Mouse (Mus musculus) intestine, embryonic 15.5 days (tissue): ENCODE measurements around the gene Fam110a. TPM values are rescaled to one million over a fixed set of nuclear protein-coding genes. Genes with fewer than 3 reads are reported as not detected.
A peak's percentile ranks its signal among the peaks of the same experiment; 100 is the strongest.

Experiments used
- ATAC-seq: fragments of 200-750 bp; cut with Nextera tagmentation; 2 replicates; pipeline ENCODE4 v1.8.0; 2017; ENCODE audit warnings: moderate TSS enrichment, moderate library complexity
- H3K27ac ChIP-seq: fragments of 300-500 bp; sonication (generic); 2 replicates; pipeline ENCODE4 v1.5.1; 2015; ENCODE audit warnings: mild to moderate bottlenecking, inconsistent platforms
- H3K27me3 ChIP-seq: fragments of 300-500 bp; sonication (generic); replicated peaks from 2 replicates; pipeline ENCODE4 v1.6.1; 2015; ENCODE audit warnings: inconsistent platforms
- H3K36me3 ChIP-seq: fragments of 300-500 bp; sonication (generic); 2 replicates; pipeline ENCODE4 v1.6.1; 2015; ENCODE audit warnings: inconsistent platforms
- H3K4me1 ChIP-seq: fragments of 300-500 bp; sonication (generic); replicated peaks from 2 replicates; pipeline ENCODE4 v1.6.1; 2015; ENCODE audit warnings: inconsistent platforms
- H3K4me2 ChIP-seq: fragments of 300-500 bp; sonication (generic); replicated peaks from 2 replicates; pipeline ENCODE4 v1.6.1; 2015; ENCODE audit warnings: mild to moderate bottlenecking, inconsistent platforms
- H3K4me3 ChIP-seq: fragments of 300-500 bp; sonication (generic); replicated peaks from 2 replicates; pipeline ENCODE4 v1.5.1; 2015; ENCODE audit warnings: inconsistent platforms
- H3K9ac ChIP-seq: fragments of 300-500 bp; sonication (generic); 2 replicates; pipeline ENCODE4 v1.6.1; 2015; ENCODE audit warnings: inconsistent platforms
- H3K9me3 ChIP-seq: fragments of 300-500 bp; sonication (generic); 2 replicates; pipeline ENCODE4 v1.6.1; 2016; ENCODE audit warnings: inconsistent platforms
- WGBS: fragments of 180-500 bp; shearing (Covaris S2); methylation state at CpG from one replicate; pipeline ENCODE4 v1.1.7; 2015; 5-methylcytosine and 5-hydroxymethylcytosine counted together
- microRNA counts: library from miRNA; unstranded; fragments of <30 nt; microRNA quantifications from one replicate; lab custom pipeline; 2016
- polyA plus RNA-seq: library from polyadenylated mRNA; unstranded; fragments of >200 nt; fragmentation: Nextera tagmentation; extraction: Ambion mirVana; gene quantifications from 2 replicates; pipeline ENCODE4 v1.2.1, GENCODE M21; 2015

Gene Fam110a
- polyA plus RNA-seq, 1 experiment from 2014 or later = 23.7 TPM

DNA sequence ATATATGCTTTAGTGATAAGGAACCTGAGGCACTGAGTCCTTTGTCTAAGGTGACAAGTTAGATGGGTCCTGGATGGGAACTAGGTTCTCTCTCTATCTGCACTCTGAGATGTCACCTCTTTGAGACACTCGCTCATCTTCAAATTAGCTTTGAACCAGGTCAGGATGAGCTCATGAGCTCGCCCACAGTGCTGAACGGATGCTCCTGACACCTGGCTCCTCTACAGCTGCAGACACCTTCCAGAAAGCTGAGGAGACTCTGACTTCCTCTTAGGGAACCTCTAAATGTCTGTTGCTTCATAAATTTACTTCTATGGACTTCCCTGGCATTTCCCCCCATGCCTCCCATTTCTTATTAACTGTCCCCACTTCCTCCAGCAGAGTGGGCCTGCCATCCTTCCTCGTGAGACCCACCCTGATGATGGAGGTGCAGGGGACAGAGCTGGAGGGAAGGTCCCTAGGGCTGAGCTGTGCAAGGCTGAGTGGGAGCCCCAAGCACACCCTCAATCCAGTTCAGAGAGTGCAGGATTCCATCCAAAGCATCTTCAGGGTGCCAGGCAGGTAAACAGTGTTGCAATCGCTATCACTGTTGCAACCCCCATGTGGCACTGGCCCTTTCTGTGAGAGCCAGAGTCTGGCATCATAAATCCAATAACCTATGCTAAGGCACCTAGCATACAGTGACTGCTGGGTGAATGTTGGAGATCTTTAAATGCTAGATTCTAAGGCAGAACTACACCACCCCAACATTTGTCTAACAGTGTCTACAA lies 40.2 kb downstream of the Fam110a start:
- Histone ChIP-seq H3K36me3 (no peaks in the 10 kb centered on the region), H3K27me3 (no peaks in the 10 kb centered on the region), H3K4me1 (peaks cover 13% of the 10 kb centered on the region), H3K9me3 (no peaks in the 10 kb centered on the region), H3K4me2 (no peak overlapping the region), H3K27ac (no peak overlapping the region), H3K9ac (no peak overlapping the region), H3K4me3 (no peak overlapping the region)
- 68% methylated on average over 5 of the region's 5 CpGs for WGBS
- ATAC-seq = no peak

GRCm38 (mm10) chr2:151938780-151939200 lies 41.2 kb downstream of the Fam110a start:
- Histone ChIP-seq H3K9me3 (no peaks in the 10 kb centered on the region), H3K9ac (no peak overlapping the region), H3K36me3 (no peaks in the 10 kb centered on the region), H3K4me1 (peaks cover 13% of the 10 kb centered on the region), H3K27ac (no peak overlapping the region), H3K4me3 (no peak overlapping the region), H3K27me3 (no peaks in the 10 kb centered on the region), H3K4me2 (no peak overlapping the region)
- ATAC-seq = peak; percentile 68
- WGBS = 40% methylated on average over 11 of the region's 11 CpGs

DNA sequence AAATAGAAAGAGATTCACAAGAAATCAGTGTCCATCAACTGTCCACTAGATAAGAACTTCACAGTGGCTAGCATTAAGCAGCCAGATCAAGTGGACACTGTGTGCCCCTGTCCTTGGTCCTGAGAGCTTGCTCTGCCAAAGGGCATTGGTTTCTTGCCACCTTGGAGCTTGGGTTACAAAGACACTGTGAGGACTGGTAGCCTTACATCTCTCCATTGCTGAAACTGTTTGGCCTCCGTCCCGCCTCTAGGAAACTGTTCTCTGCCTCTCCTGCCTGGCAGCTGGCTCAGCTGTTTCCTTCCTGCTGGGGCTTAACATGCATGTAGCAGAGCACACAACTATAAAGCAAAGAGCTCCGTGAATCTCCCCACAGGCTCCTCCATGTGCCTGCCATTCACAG lies 42.1 kb downstream of the Fam110a start:
- no peak overlapping the region for H3K4me3 ChIP-seq
- H3K4me2 ChIP-seq = no peak overlapping the region
- peaks cover 13% of the 10 kb centered on the region for H3K4me1 ChIP-seq
- no peak overlapping the region for H3K27ac ChIP-seq
- H3K9ac ChIP-seq = no peak overlapping the region
- no peaks in the 10 kb centered on the region for H3K36me3 ChIP-seq
- WGBS = 43% methylated on average over 3 of the region's 3 CpGs
- H3K27me3 ChIP-seq = no peaks in the 10 kb centered on the region
- no peak for ATAC-seq
- H3K9me3 ChIP-seq = no peaks in the 10 kb centered on the region

- H3K4me3 ChIP-seq = no peak overlapping the region
- no peaks in the 10 kb centered on the region for H3K4me1 ChIP-seq
- H3K9me3 ChIP-seq = no peaks in the 10 kb centered on the region
- no peak overlapping the region for H3K4me2 ChIP-seq
- ATAC-seq = peak; percentile 53; the same call in 1 of the 2 replicates
- WGBS = 35% methylated on average over 7 of the region's 7 CpGs
- no peak overlapping the region for H3K27ac ChIP-seq
- H3K27me3 ChIP-seq = 0 out of 2 replicates have a peak, but pooled peaks cover 3% of the 10 kb centered on the region
- no peak overlapping the region for H3K9ac ChIP-seq
- H3K36me3 ChIP-seq = no peaks in the 10 kb centered on the region
Observed at GRCm38 (mm10) chr2:151930389-151931074, 49.5 kb downstream of the Fam110a start.

- no peak overlapping the region for H3K27ac ChIP-seq
- H3K4me1 ChIP-seq = no peaks in the 10 kb centered on the region
- no peak for ATAC-seq
- H3K36me3 ChIP-seq = no peaks in the 10 kb centered on the region
- 0 out of 2 replicates have a peak, but pooled peaks cover 3% of the 10 kb centered on the region for H3K27me3 ChIP-seq
- no peak overlapping the region for H3K4me3 ChIP-seq
- no peaks in the 10 kb centered on the region for H3K9me3 ChIP-seq
- no peak overlapping the region for H3K9ac ChIP-seq
- H3K4me2 ChIP-seq = no peak overlapping the region
- 78% methylated on average over 11 of the region's 11 CpGs for WGBS
Observed at GRCm38 (mm10) chr2:151927103-151927502, 52.9 kb downstream of the Fam110a start.

GRCm38 (mm10) chr2:151925715-151926114 lies 54.3 kb downstream of the Fam110a start:
- peaks cover 9% of the 10 kb centered on the region; the same call in 1 of the 2 replicates for H3K4me1 ChIP-seq
- H3K4me2 ChIP-seq = no peak overlapping the region
- H3K27me3 ChIP-seq = no peaks in the 10 kb centered on the region
- H3K36me3 ChIP-seq = no peaks in the 10 kb centered on the region
- H3K9me3 ChIP-seq = no peaks in the 10 kb centered on the region
- no peak overlapping the region for H3K27ac ChIP-seq
- no peak for ATAC-seq
- no peak overlapping the region for H3K4me3 ChIP-seq
- no peak overlapping the region for H3K9ac ChIP-seq
- WGBS = 42% methylated on average over 4 of the region's 4 CpGs

DNA sequence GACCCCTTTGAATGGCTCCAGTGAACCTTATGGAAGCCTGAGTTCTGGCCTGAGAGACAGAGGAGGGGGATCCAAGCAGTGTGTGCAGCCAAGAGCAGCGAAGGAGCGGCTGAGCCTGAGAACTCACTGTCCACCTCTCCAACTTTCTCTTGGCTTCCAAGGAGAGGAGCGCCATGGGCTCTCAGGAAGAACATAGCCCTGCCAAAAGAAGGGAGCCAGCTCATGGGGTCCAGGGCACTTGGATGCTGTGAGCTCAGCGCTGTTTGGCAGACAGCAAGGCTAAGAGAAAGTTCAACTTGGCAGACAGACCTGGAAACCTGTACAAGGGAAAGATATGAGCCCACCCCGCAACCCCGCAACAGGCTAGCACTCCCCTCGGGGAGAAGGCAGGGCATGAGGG lies 55.7 kb downstream of the Fam110a start:
- Histone ChIP-seq H3K27me3 (no peaks in the 10 kb centered on the region), H3K4me3 (no peak overlapping the region), H3K4me1 (peaks cover 10% of the 10 kb centered on the region; the same call in 1 of the 2 replicates), H3K4me2 (no peak overlapping the region), H3K9me3 (no peaks in the 10 kb centered on the region), H3K9ac (no peak overlapping the region), H3K36me3 (no peaks in the 10 kb centered on the region), H3K27ac (no peak overlapping the region)
- WGBS = 86% methylated on average over 7 of the region's 7 CpGs
- ATAC-seq = no peak

GRCm38 (mm10) chr2:151921596-151921995 lies 58.4 kb downstream of the Fam110a start:
- WGBS = 44% methylated on average over 4 of the region's 4 CpGs
- H3K27ac ChIP-seq = no peak overlapping the region; the same call in 1 of the 2 replicates

DNA sequence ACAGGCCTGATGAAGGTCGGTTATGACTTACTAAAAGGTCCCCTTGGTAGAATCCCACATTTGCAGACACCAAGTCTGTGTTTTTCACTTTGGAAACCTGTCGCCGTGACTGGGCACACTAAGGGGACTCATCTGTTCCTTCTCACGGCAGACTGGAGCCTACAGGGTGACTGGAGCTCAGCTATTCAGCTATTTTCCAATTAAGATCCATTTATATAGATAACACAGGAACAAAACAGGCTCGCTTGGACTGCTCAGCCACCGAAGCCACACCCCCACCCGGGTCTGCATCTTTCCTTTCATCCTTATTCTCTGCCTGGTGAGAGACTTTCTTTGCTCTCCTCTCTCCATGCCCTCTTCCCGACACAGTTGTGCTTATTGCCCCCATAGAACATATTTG lies 59.0 kb downstream of the Fam110a start:
- Histone ChIP-seq H3K4me1 (peaks cover 19% of the 10 kb centered on the region), H3K27ac (no peak overlapping the region), H3K27me3 (no peaks in the 10 kb centered on the region), H3K4me3 (no peak overlapping the region), H3K4me2 (no peak overlapping the region), H3K9me3 (no peaks in the 10 kb centered on the region), H3K36me3 (no peaks in the 10 kb centered on the region), H3K9ac (no peak overlapping the region)
- 68% methylated on average over 8 of the region's 8 CpGs for WGBS
- ATAC-seq = no peak

More at GRCm38 (mm10) chr2:151921596-151921995, 58.4 kb downstream of the Fam110a start:
- no peaks in the 10 kb centered on the region for H3K9me3 ChIP-seq
- H3K36me3 ChIP-seq = no peaks in the 10 kb centered on the region
- no peak overlapping the region for H3K9ac ChIP-seq
- H3K4me3 ChIP-seq = no peak overlapping the region
- peak; percentile 75 for ATAC-seq
- peaks cover 15% of the 10 kb centered on the region for H3K4me1 ChIP-seq
- no peak overlapping the region for H3K4me2 ChIP-seq
- no peaks in the 10 kb centered on the region for H3K27me3 ChIP-seq

MicroRNAs encoded within 50 kb of the gene (microRNA counts, 519-probe panel; counts per million panel counts)
- 97.1 counts per million, percentile 29 among the panel's probes with 10 or more counts for microRNA mmu-miR-1953 (lab: Ali Mortazavi, UCI)

Other genes starting within 250 kb of the Fam110a start
- 39.8 and 42.2 TPM in 2 replicates for gene Psmf1, start 236.0 kb downstream of the Fam110a start, polyA plus RNA-seq
- 0.09 TPM in 1 of 2 replicates, not detected in the other for gene Rspo4, start 137.3 kb downstream of the Fam110a start, polyA plus RNA-seq
- 0.63 and 1.1 TPM in 2 replicates for gene Angpt4, start 69.0 kb downstream of the Fam110a start, polyA plus RNA-seq
- 3.9 and 5.4 TPM in 2 replicates for gene Slc52a3, start 16.3 kb upstream of the Fam110a start, polyA plus RNA-seq
- 0.04 and 0.06 TPM in 2 replicates for gene Scrt2, start 101.3 kb upstream of the Fam110a start, polyA plus RNA-seq
- gene Srxn1, start 125.3 kb upstream of the Fam110a start, polyA plus RNA-seq = 21.7 and 23.5 TPM in 2 replicates
- 10.3 and 10.4 TPM in 2 replicates for gene Tcf15, start 163.3 kb upstream of the Fam110a start, polyA plus RNA-seq
- gene Csnk2a1, start 246.6 kb upstream of the Fam110a start, polyA plus RNA-seq = 79.3 and 92.3 TPM in 2 replicates